Comparison of ENCODE assay signal across 17 mouse cellular contexts in genomic region chr3:55227214-55227581, GRCm38 (mm10). TPM values are rescaled to one million over a fixed set of nuclear protein-coding genes. Genes with fewer than 3 reads are reported as not detected.
DNase-seq lines count a peak whose midpoint lies in the region; ATAC-seq and TF ChIP-seq lines count a peak whose summit lies in the region.
"Had no signal": no experiment of that assay in that cellular context is flagged by ENCODE, and none has a peak within 500 bp of the region (broad histone marks: within the 10 kb centered on the region; RNA-seq: fewer than 3 reads in every experiment).

No protein-coding gene starts in this region.

- H3K4me3 ChIP-seq in limb, embryonic 12.5 days (replicated peaks), result no peak overlapping the region
- H3K4me3 ChIP-seq in limb, embryonic 10.5 days, result no peak overlapping the region
- no peak overlapping the region for H3K4me3 ChIP-seq in forebrain, postnatal 0 days (ENCODE audit: low read depth, low read length)
- no peak overlapping the region for H3K4me3 ChIP-seq in limb, embryonic 14.5 days (replicated peaks; ENCODE audit: low read length)
- H3K4me3 ChIP-seq in olfactory bulb, adult 2 months (ENCODE audit: insufficient read depth, low read depth, low read length), result no peak overlapping the region

- no peak overlapping the region for H3K27ac ChIP-seq in limb, embryonic 12.5 days
- no peak overlapping the region for H3K27ac ChIP-seq in limb, embryonic 10.5 days
- peak overlapping the region; percentile 54; the same call in 1 of the 2 replicates for H3K27ac ChIP-seq in forebrain, postnatal 0 days (ENCODE audit: low read depth, low read length)
- H3K27ac ChIP-seq in limb, embryonic 14.5 days (replicated peaks; ENCODE audit: low read depth, low read length), result no peak overlapping the region
- H3K27ac ChIP-seq in olfactory bulb, adult 2 months (ENCODE audit: insufficient read depth, low read depth, low read length), result peak overlapping the region; percentile 68

- H3K9ac ChIP-seq in limb, embryonic 12.5 days (replicated peaks), result no peak overlapping the region
- no peak overlapping the region for H3K9ac ChIP-seq in forebrain, postnatal 0 days
- H3K9ac ChIP-seq in limb, embryonic 14.5 days (ENCODE audit: low read depth, low read length, severe bottlenecking), result no peak overlapping the region

- H3K36me3 ChIP-seq in limb, embryonic 12.5 days, result no peaks in the 10 kb centered on the region
- H3K36me3 ChIP-seq in limb, embryonic 10.5 days, result no peaks in the 10 kb centered on the region
- H3K36me3 ChIP-seq in forebrain, postnatal 0 days (ENCODE audit: insufficient read depth), result no peaks in the 10 kb centered on the region
- no peaks in the 10 kb centered on the region for H3K36me3 ChIP-seq in limb, embryonic 14.5 days (ENCODE audit: control insufficient read depth, insufficient read depth, low read length)

- H3K27me3 ChIP-seq in limb, embryonic 12.5 days, result peaks cover 12% of the 10 kb centered on the region; the same call in 1 of the 2 replicates
- H3K27me3 ChIP-seq in limb, embryonic 10.5 days (ENCODE audit: low read depth, poor library complexity, severe bottlenecking), result peaks cover 10% of the 10 kb centered on the region
- no peaks in the 10 kb centered on the region for H3K27me3 ChIP-seq in forebrain, postnatal 0 days (ENCODE audit: insufficient read depth, low read length)
- no peaks in the 10 kb centered on the region for H3K27me3 ChIP-seq in limb, embryonic 14.5 days (ENCODE audit: control insufficient read depth, insufficient read depth, low read length)
- H3K27me3 ChIP-seq: Patski had no signal

- WGBS in limb, embryonic 12.5 days, result 38% methylated on average over 4 of the region's 4 CpGs
- WGBS in limb, embryonic 10.5 days, result 45% methylated on average over 4 of the region's 4 CpGs
- WGBS in forebrain, postnatal 0 days, result 26% methylated on average over 4 of the region's 4 CpGs
- WGBS in limb, embryonic 14.5 days, result 34% methylated on average over 4 of the region's 4 CpGs
- 30% methylated on average over 4 of the region's 4 CpGs for WGBS in olfactory bulb, adult 2 months

- H3K4me1 ChIP-seq in limb, embryonic 12.5 days (replicated peaks), result 0 out of 2 replicates have a peak, but pooled peaks cover 6% of the 10 kb centered on the region
- H3K4me1 ChIP-seq in limb, embryonic 10.5 days, result peaks cover 5% of the 10 kb centered on the region
- H3K4me1 ChIP-seq in forebrain, postnatal 0 days (ENCODE audit: insufficient read depth), result peaks cover 11% of the 10 kb centered on the region
- 0 out of 2 replicates have a peak, but pooled peaks cover 3% of the 10 kb centered on the region for H3K4me1 ChIP-seq in limb, embryonic 14.5 days (ENCODE audit: control insufficient read depth, insufficient read depth, low read length)
- H3K4me1 ChIP-seq in olfactory bulb, adult 2 months (ENCODE audit: control insufficient read depth, insufficient read depth, low read length), result peaks cover 7% of the 10 kb centered on the region

- H3K9me3 ChIP-seq in limb, embryonic 12.5 days, result no peaks in the 10 kb centered on the region
- H3K9me3 ChIP-seq in limb, embryonic 10.5 days (replicated peaks), result no peaks in the 10 kb centered on the region
- H3K9me3 ChIP-seq in forebrain, postnatal 0 days (ENCODE audit: low read length), result no peaks in the 10 kb centered on the region
- no peaks in the 10 kb centered on the region for H3K9me3 ChIP-seq in limb, embryonic 14.5 days (ENCODE audit: control insufficient read depth, low read length)

- no peak for TF ChIP-seq POLR2A in limb, embryonic 14.5 days (IDR thresholded peaks at IDR 0.05; ENCODE audit: borderline replicate concordance, extremely low read depth, insufficient read depth, insufficient read length)
- no peak for TF ChIP-seq POLR2A in olfactory bulb, adult 2 months (IDR thresholded peaks at IDR 0.05; ENCODE audit: insufficient read depth, low read depth, low read length)

- no peak for ATAC-seq in limb, embryonic 12.5 days (ENCODE audit: insufficient number of reproducible peaks, insufficient read depth, low FRiP score, low TSS enrichment, low read depth)
- ATAC-seq in forebrain, postnatal 0 days, result no peak
- peak; percentile 35 for ATAC-seq in limb, embryonic 14.5 days (ENCODE audit: low FRiP score, low read depth)
- ATAC-seq: CD4-positive, CD25-positive, alpha-beta regulatory T cell, adult 4 months; Patski had no signal

- TF ChIP-seq CTCF in forebrain, postnatal 0 days (IDR thresholded peaks at IDR 0.05; ENCODE audit: low read depth), result no peak
- no peak for TF ChIP-seq CTCF in olfactory bulb, adult 2 months (IDR thresholded peaks at IDR 0.05; ENCODE audit: insufficient read depth, low read depth, low read length)

- no peak for DNase-seq in limb, embryonic 10.5 days (ENCODE audit: low spot score)
- no peak for DNase-seq in forebrain, postnatal 0 days
- DNase-seq in limb, embryonic 14.5 days (ENCODE audit: low spot score), result no peak
- no peak for DNase-seq in adrenal gland, postnatal 4 days (ENCODE audit: low spot score in 2 of 2)
- no peak for DNase-seq in cerebellum, adult 9-10 months
- no peak for DNase-seq in adipocyte (ENCODE audit: low spot score)
- DNase-seq: cerebellum, adult 8-10 months; heart, postnatal 4 days had no signal

- peak overlapping the region; percentile 13; the same call in 1 of the 2 replicates for H3K4me2 ChIP-seq in limb, embryonic 12.5 days
- peak overlapping the region; percentile 39 for H3K4me2 ChIP-seq in forebrain, postnatal 0 days (ENCODE audit: low read depth)
- 0 out of 2 replicates have a peak overlapping the region, but pooled peaks have one; percentile 3 for H3K4me2 ChIP-seq in limb, embryonic 14.5 days (replicated peaks; ENCODE audit: low read depth, low read length, severe bottlenecking)
- H3K4me2 ChIP-seq: liver, embryonic 11.5 days had no signal

RNA-seq across cellular contexts. Expression of gene Dclk1, which starts 15.0 kb away (rescaled TPM):
- 47.9 and 62.8 TPM in 2 replicates for polyA plus RNA-seq in limb, embryonic 12.5 days (2016; fragmentation: Nextera tagmentation; extraction: Ambion mirVana)
- polyA plus RNA-seq in limb, embryonic 10.5 days (2016; fragmentation: Nextera tagmentation; extraction: Ambion mirVana), result 17.2 and 30.2 TPM in 2 replicates
- 311 and 347 TPM in 2 replicates for total RNA-seq in forebrain, postnatal 0 days (2014; rRNA removed)
- 143 and 219 TPM in 2 replicates for polyA plus RNA-seq in forebrain, postnatal 0 days (2015; fragmentation: Nextera tagmentation; extraction: Ambion mirVana)
- polyA plus RNA-seq in limb, embryonic 14.5 days (2012; rRNA removed), result 23.3 and 24.0 TPM in 2 replicates
- 66.2 and 75.7 TPM in 2 replicates for polyA plus RNA-seq in limb, embryonic 14.5 days (2014; fragmentation: Nextera tagmentation; extraction: Ambion mirVana)
- polyA plus RNA-seq in olfactory bulb, adult 2 months (2012; ENCODE audit: insufficient read depth, insufficient read length, low replicate concordance, missing spikeins), result 265 and 822 TPM in 2 replicates
- total RNA-seq in adrenal gland, postnatal 4 days (2021), result 10 to 100 TPM; 23.0 to 25.0 TPM

RNA-seq across cellular contexts. Expression of gene Sohlh2, which starts 45.4 kb away (rescaled TPM):
- polyA plus RNA-seq in limb, embryonic 12.5 days (2016; fragmentation: Nextera tagmentation; extraction: Ambion mirVana), result not detected in 2 replicates
- not detected in 2 replicates for polyA plus RNA-seq in limb, embryonic 10.5 days (2016; fragmentation: Nextera tagmentation; extraction: Ambion mirVana)
- not detected in 2 replicates for total RNA-seq in forebrain, postnatal 0 days (2014; rRNA removed)
- not detected in 2 replicates for polyA plus RNA-seq in forebrain, postnatal 0 days (2015; fragmentation: Nextera tagmentation; extraction: Ambion mirVana)
- polyA plus RNA-seq in limb, embryonic 14.5 days (2012; rRNA removed), result 0.09 and 0.12 TPM in 2 replicates
- polyA plus RNA-seq in limb, embryonic 14.5 days (2014; fragmentation: Nextera tagmentation; extraction: Ambion mirVana), result not detected in 2 replicates
- polyA plus RNA-seq in olfactory bulb, adult 2 months (2012; ENCODE audit: insufficient read depth, insufficient read length, low replicate concordance, missing spikeins), result not detected in 2 replicates
- under 1 TPM in 1 of 2 experiments, not detected in 1; 0.11 TPM for total RNA-seq in adrenal gland, postnatal 4 days (2021)
- total RNA-seq: adrenal gland, postnatal 36 days; gastrocnemius, adult 8-10 months; layer of hippocampus, adult 18-20 months had no signal
- polyA plus RNA-seq: CD4-positive, CD25-positive, alpha-beta regulatory T cell, adult 4 months; embryonic facial prominence, embryonic 11.5 days; liver, embryonic 11.5 days; Patski had no signal

Comparison
In these comparisons a context has a peak if more than half of its experiments do, and no peak if none do; other contexts are left out.
1. H3K27ac ChIP-seq: peak in forebrain, postnatal 0 days (single experiment) and olfactory bulb, adult 2 months (single experiment); none in limb, embryonic 12.5 days (single experiment), limb, embryonic 10.5 days (single experiment) and limb, embryonic 14.5 days (single experiment).
2. Peak in every context shown above with its lines, with median percentiles within 50 percentile points of each other: H3K4me2 ChIP-seq.